In the genomic region with DNA sequence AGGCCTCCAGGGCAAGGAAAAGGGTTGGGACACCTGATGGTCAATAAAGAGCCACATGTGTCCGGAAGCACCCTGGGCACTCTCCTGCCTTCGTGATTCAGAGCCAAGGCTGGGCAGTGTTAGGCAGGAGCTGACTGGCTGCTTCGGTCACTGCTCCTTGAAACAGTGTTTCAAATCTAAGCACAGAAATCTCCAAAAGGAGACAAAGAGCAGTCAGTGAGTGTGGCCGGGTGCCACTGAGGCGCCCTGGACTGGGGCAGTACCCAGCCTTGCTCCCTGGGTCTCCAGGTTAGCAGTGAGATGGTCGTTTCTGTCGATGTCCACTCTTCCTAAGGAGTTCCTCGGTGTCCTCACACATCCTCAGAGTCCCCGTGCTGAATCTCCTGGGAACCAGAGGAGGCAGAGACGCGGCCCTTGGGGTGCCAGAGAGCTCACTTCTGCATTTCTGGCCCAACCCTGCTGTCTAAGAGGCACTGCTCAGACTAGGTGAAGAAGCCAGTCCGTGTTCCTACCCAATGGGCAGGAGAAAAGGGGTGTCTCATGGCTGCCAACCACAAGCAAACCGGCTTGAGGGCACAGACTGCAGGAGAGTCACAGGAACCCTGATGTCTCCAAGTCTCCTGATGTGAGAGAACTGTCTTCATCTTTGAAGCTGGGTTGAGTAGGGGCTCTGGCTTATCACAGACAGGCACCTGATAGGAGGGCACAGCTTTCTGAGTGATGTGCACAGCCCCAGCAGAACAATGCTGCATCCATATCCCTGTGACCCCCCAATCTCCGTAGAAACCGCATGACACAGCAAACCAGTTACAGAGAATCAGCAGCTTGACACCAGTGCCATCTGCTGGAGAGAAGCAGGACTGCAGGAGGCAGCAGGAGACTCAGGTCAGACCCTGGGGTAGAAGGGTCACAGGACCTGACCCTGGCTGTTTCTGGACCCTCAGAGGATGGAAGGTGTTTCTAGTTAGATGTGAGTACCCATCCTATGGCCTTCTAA, we compare ENCODE assay signal across 9 mouse cellular contexts. TPM values are rescaled to one million over a fixed set of nuclear protein-coding genes. Genes with fewer than 3 reads are reported as not detected.
DNase-seq lines count a peak whose midpoint lies in the region; ATAC-seq lines count a peak whose summit lies in the region.
"Had no signal": no experiment of that assay in that cellular context is flagged by ENCODE, and none has a peak within 500 bp of the region (broad histone marks: within the 10 kb centered on the region; RNA-seq: fewer than 3 reads in every experiment).

No protein-coding gene starts in this region.

- no peak overlapping the region for H3K9ac ChIP-seq in embryonic facial prominence, embryonic 13.5 days
- no peak overlapping the region for H3K9ac ChIP-seq in neural tube, embryonic 15.5 days (replicated peaks)
- H3K9ac ChIP-seq: heart, embryonic 13.5 days had no signal

- no peaks in the 10 kb centered on the region for H3K9me3 ChIP-seq in embryonic facial prominence, embryonic 13.5 days
- H3K9me3 ChIP-seq in neural tube, embryonic 15.5 days (replicated peaks), result no peaks in the 10 kb centered on the region
- H3K9me3 ChIP-seq: heart, embryonic 13.5 days had no signal

- H3K36me3 ChIP-seq in embryonic facial prominence, embryonic 13.5 days, result peaks cover 17% of the 10 kb centered on the region
- H3K36me3 ChIP-seq in neural tube, embryonic 15.5 days, result peaks cover 15% of the 10 kb centered on the region

- H3K4me3 ChIP-seq in embryonic facial prominence, embryonic 13.5 days, result no peak overlapping the region
- no peak overlapping the region for H3K4me3 ChIP-seq in neural tube, embryonic 15.5 days (replicated peaks)
- H3K4me3 ChIP-seq: heart, embryonic 13.5 days had no signal

- 72% methylated on average over 15 of the region's 15 CpGs for WGBS in embryonic facial prominence, embryonic 13.5 days
- WGBS in neural tube, embryonic 15.5 days, result 76% methylated on average over 15 of the region's 15 CpGs

- 0 out of 2 replicates have a peak overlapping the region, but pooled peaks have one; percentile 4 for H3K27ac ChIP-seq in embryonic facial prominence, embryonic 13.5 days
- no peak overlapping the region for H3K27ac ChIP-seq in neural tube, embryonic 15.5 days (replicated peaks)
- H3K27ac ChIP-seq: heart, embryonic 13.5 days had no signal

- no peaks in the 10 kb centered on the region for H3K27me3 ChIP-seq in embryonic facial prominence, embryonic 13.5 days
- no peaks in the 10 kb centered on the region for H3K27me3 ChIP-seq in neural tube, embryonic 15.5 days (replicated peaks)
- H3K27me3 ChIP-seq: heart, embryonic 13.5 days had no signal

- peaks cover 6% of the 10 kb centered on the region; the same call in 1 of the 2 replicates for H3K4me1 ChIP-seq in embryonic facial prominence, embryonic 13.5 days
- H3K4me1 ChIP-seq in neural tube, embryonic 15.5 days, result peaks cover 15% of the 10 kb centered on the region
- H3K4me1 ChIP-seq: heart, embryonic 13.5 days had no signal

- no peak for ATAC-seq in embryonic facial prominence, embryonic 13.5 days (ENCODE audit: insufficient number of reproducible peaks, insufficient read depth, low FRiP score, low TSS enrichment, low read depth)
- peak; percentile 61; the same call in 1 of the 2 replicates for ATAC-seq in neural tube, embryonic 15.5 days (ENCODE audit: low FRiP score)

- H3K4me2 ChIP-seq in embryonic facial prominence, embryonic 13.5 days, result no peak overlapping the region
- H3K4me2 ChIP-seq in neural tube, embryonic 15.5 days, result no peak overlapping the region
- H3K4me2 ChIP-seq: heart, embryonic 13.5 days had no signal

- DNase-seq in CD8-positive naive resting alpha-beta T cell, adult 2 months (ENCODE audit: low read depth in 2 of 2, low spot score in 2 of 2), result peak; percentile 52 to 64
- DNase-seq in adrenal gland, postnatal 4 days (ENCODE audit: low spot score in 2 of 2), result peak; percentile 56 to 62
- DNase-seq in heart, adult 9 months (ENCODE audit: low spot score in 2 of 2), result peak; percentile 44 to 63
- DNase-seq in kidney, postnatal 25 days, result peak; percentile 64 to 79
- peak; percentile 58 to 72 for DNase-seq in lung, adult 18-20 months
- peak; percentile 43 to 49 for DNase-seq in thymus, adult 18-20 months

RNA-seq across cellular contexts. Expression of a gene that starts 12.1 kb away (rescaled TPM):
- total RNA-seq in adrenal gland, postnatal 4 days (2021), result 10 to 100 TPM; 15.6 to 19.9 TPM
- polyA plus RNA-seq in embryonic facial prominence, embryonic 13.5 days (2015; fragmentation: Nextera tagmentation; extraction: Ambion mirVana), result 15.1 and 16.9 TPM in 2 replicates
- 34.3 and 37.8 TPM in 2 replicates for polyA plus RNA-seq in neural tube, embryonic 15.5 days (2015; fragmentation: Nextera tagmentation; extraction: Ambion mirVana)

RNA-seq across cellular contexts. Expression of a gene that starts 34.0 kb away (rescaled TPM):
- total RNA-seq in adrenal gland, postnatal 4 days (2021), result 1 to 10 TPM; 6.8 to 8.4 TPM
- polyA plus RNA-seq in embryonic facial prominence, embryonic 13.5 days (2015; fragmentation: Nextera tagmentation; extraction: Ambion mirVana), result 2.4 and 3.2 TPM in 2 replicates
- 1.9 and 2.4 TPM in 2 replicates for polyA plus RNA-seq in neural tube, embryonic 15.5 days (2015; fragmentation: Nextera tagmentation; extraction: Ambion mirVana)
